In genomic region chr4:100187563-100188200, GRCm38 (mm10) we compare ENCODE assay signal across 10 mouse cellular contexts.
DNase-seq lines count a peak whose midpoint lies in the region; ATAC-seq and TF ChIP-seq lines count a peak whose summit lies in the region.
"Had no signal": no experiment of that assay in that cellular context is flagged by ENCODE, and none has a peak within 500 bp of the region (broad histone marks: within the 10 kb centered on the region; RNA-seq: fewer than 3 reads in every experiment).

No protein-coding gene starts in this region.

- DNase-seq in liver, adult 2 months (ENCODE audit: extremely low read depth, low read depth, low spot score) = peak; percentile 39
- no peak for DNase-seq in liver, embryonic 11.5 days (ENCODE audit: low spot score)
- peak; percentile 29 for DNase-seq in heart, postnatal 0 days (ENCODE audit: low spot score)
- peak; percentile 75 for DNase-seq in large intestine, adult 2 months (ENCODE audit: low read depth, low spot score)
- no peak for DNase-seq in thymus, adult 18-20 months
- DNase-seq in cerebellum, adult 11 months = no peak
- DNase-seq: cerebellum, postnatal 36 days; spleen, adult 18-20 months had no signal

- TF ChIP-seq CTCF in liver, adult 2 months (IDR thresholded peaks at IDR 0.05; ENCODE audit: low read depth, low read length) = no peak
- TF ChIP-seq CTCF in heart, postnatal 0 days (IDR thresholded peaks at IDR 0.05; ENCODE audit: low read depth) = no peak

- H3K27ac ChIP-seq in liver, adult 2 months (replicated peaks; ENCODE audit: insufficient read depth, low read depth, low read length) = no peak overlapping the region
- no peak overlapping the region for H3K27ac ChIP-seq in liver, embryonic 11.5 days (ENCODE audit: low read depth, low read length)
- peak overlapping the region; percentile 55; the same call in 1 of the 2 replicates for H3K27ac ChIP-seq in embryonic facial prominence, embryonic 12.5 days
- H3K27ac ChIP-seq in heart, postnatal 0 days (ENCODE audit: low read depth) = peak overlapping the region; percentile 72
- H3K27ac ChIP-seq: liver, embryonic 14.5 days had no signal

- H3K4me3 ChIP-seq in liver, adult 2 months (ENCODE audit: insufficient read depth, low read depth, low read length) = no peak overlapping the region
- no peak overlapping the region for H3K4me3 ChIP-seq in liver, embryonic 11.5 days (ENCODE audit: low read depth, low read length)
- H3K4me3 ChIP-seq in embryonic facial prominence, embryonic 12.5 days = no peak overlapping the region
- H3K4me3 ChIP-seq in heart, postnatal 0 days (ENCODE audit: low read depth, low read length) = no peak overlapping the region

- H3K36me3 ChIP-seq in liver, adult 2 months (ENCODE audit: control insufficient read depth, insufficient read depth, low read length) = no peaks in the 10 kb centered on the region
- no peaks in the 10 kb centered on the region for H3K36me3 ChIP-seq in liver, embryonic 11.5 days (ENCODE audit: control insufficient read depth, insufficient read depth, low read length)
- H3K36me3 ChIP-seq in embryonic facial prominence, embryonic 12.5 days = no peaks in the 10 kb centered on the region
- no peaks in the 10 kb centered on the region for H3K36me3 ChIP-seq in heart, postnatal 0 days (replicated peaks; ENCODE audit: control insufficient read depth, insufficient read depth, low read length)

- no peak overlapping the region for H3K9ac ChIP-seq in liver, adult 2 months (ENCODE audit: low read depth, low read length)
- H3K9ac ChIP-seq in liver, embryonic 11.5 days (ENCODE audit: low read depth, low read length) = no peak overlapping the region
- no peak overlapping the region for H3K9ac ChIP-seq in embryonic facial prominence, embryonic 12.5 days
- H3K9ac ChIP-seq in heart, postnatal 0 days (replicated peaks; ENCODE audit: low read depth, low read length) = no peak overlapping the region
- H3K9ac ChIP-seq: liver, embryonic 14.5 days had no signal

- no peak for ATAC-seq in liver, embryonic 11.5 days (replicated peaks; ENCODE audit: low FRiP score)
- no peak for ATAC-seq in embryonic facial prominence, embryonic 12.5 days (ENCODE audit: insufficient number of reproducible peaks, insufficient read depth, low FRiP score, low TSS enrichment)
- peak; percentile 39 for ATAC-seq in heart, postnatal 0 days (ENCODE audit: insufficient read depth, low read depth)

- no peak for TF ChIP-seq EP300 in heart, postnatal 0 days (IDR thresholded peaks at IDR 0.05; ENCODE audit: low read depth)

- H3K4me2 ChIP-seq in liver, embryonic 11.5 days = no peak overlapping the region
- no peak overlapping the region for H3K4me2 ChIP-seq in embryonic facial prominence, embryonic 12.5 days (replicated peaks)
- H3K4me2 ChIP-seq in heart, postnatal 0 days (ENCODE audit: low read depth, low read length) = no peak overlapping the region; the same call in 1 of the 2 replicates

- H3K4me1 ChIP-seq in liver, adult 2 months (ENCODE audit: control insufficient read depth, insufficient read depth, low read length) = peaks cover 7% of the 10 kb centered on the region
- H3K4me1 ChIP-seq in liver, embryonic 11.5 days (replicated peaks; ENCODE audit: control insufficient read depth, insufficient read depth, low read length) = peaks cover 7% of the 10 kb centered on the region; the same call in 1 of the 2 replicates
- peaks cover 14% of the 10 kb centered on the region for H3K4me1 ChIP-seq in embryonic facial prominence, embryonic 12.5 days
- peaks cover 30% of the 10 kb centered on the region for H3K4me1 ChIP-seq in heart, postnatal 0 days (ENCODE audit: control insufficient read depth, insufficient read depth)

- no peaks in the 10 kb centered on the region for H3K27me3 ChIP-seq in liver, adult 2 months (ENCODE audit: control insufficient read depth, insufficient read depth, low read length)
- no peaks in the 10 kb centered on the region for H3K27me3 ChIP-seq in liver, embryonic 11.5 days (replicated peaks; ENCODE audit: control insufficient read depth, insufficient read depth, low read length)
- H3K27me3 ChIP-seq in embryonic facial prominence, embryonic 12.5 days = no peaks in the 10 kb centered on the region
- H3K27me3 ChIP-seq in heart, postnatal 0 days (ENCODE audit: control insufficient read depth, insufficient read depth, low read length) = no peaks in the 10 kb centered on the region

- TF ChIP-seq POLR2A in liver, adult 2 months (IDR thresholded peaks at IDR 0.05; ENCODE audit: extremely low read depth, insufficient read depth, low read length) = no peak

- H3K9me3 ChIP-seq in liver, embryonic 11.5 days (ENCODE audit: control insufficient read depth, low read length) = no peaks in the 10 kb centered on the region
- no peaks in the 10 kb centered on the region for H3K9me3 ChIP-seq in embryonic facial prominence, embryonic 12.5 days
- H3K9me3 ChIP-seq in heart, postnatal 0 days (replicated peaks; ENCODE audit: control insufficient read depth, low read length) = no peaks in the 10 kb centered on the region

- no peaks in the 10 kb centered on the region; the same call in 1 of the 2 replicates for H3K79me2 ChIP-seq in liver, adult 2 months (ENCODE audit: control insufficient read depth, insufficient read depth, low read length)

- WGBS in liver, adult 2 months = 53% methylated on average over 6 of the region's 6 CpGs
- WGBS in liver, embryonic 11.5 days = 43% methylated on average over 6 of the region's 6 CpGs
- WGBS in embryonic facial prominence, embryonic 12.5 days = 35% methylated on average over 6 of the region's 6 CpGs
- WGBS in heart, postnatal 0 days = 29% methylated on average over 6 of the region's 6 CpGs
- WGBS in large intestine, adult 2 months = 20% methylated on average over 6 of the region's 6 CpGs

Comparison
In these comparisons a context has a peak if more than half of its experiments do, and no peak if none do; other contexts are left out.
1. DNase-seq: peak in liver, adult 2 months (single experiment), heart, postnatal 0 days (single experiment) and large intestine, adult 2 months (single experiment); none in liver, embryonic 11.5 days (single experiment), thymus, adult 18-20 months (0 of 2) and cerebellum, adult 11 months (single experiment).
2. H3K27ac ChIP-seq: peak in embryonic facial prominence, embryonic 12.5 days (single experiment) and heart, postnatal 0 days (single experiment); none in liver, adult 2 months (single experiment) and liver, embryonic 11.5 days (single experiment).